Mouse (Mus musculus) brown adipose tissue, adult 24 weeks (tissue): ENCODE measurements around the gene Chrnb1. TPM values are rescaled to one million over a fixed set of nuclear protein-coding genes. Genes with fewer than 3 reads are reported as not detected.

Experiments
- H3K27ac ChIP-seq: fragments of 200-500 bp; replicated peaks from 2 replicates; pipeline ENCODE4 v1.5.1; 2012; ENCODE audit warnings: low read depth, mild to moderate bottlenecking, low read length
- H3K4me1 ChIP-seq: fragments of 200-500 bp; 2 replicates; pipeline ENCODE4 v1.6.1; 2012; ENCODE audit warnings: low read length, mixed read lengths; ENCODE audit not compliant: control insufficient read depth, insufficient read depth, insufficient read length
- H3K4me3 ChIP-seq: fragments of 200-500 bp; 2 replicates; pipeline ENCODE4 v1.5.1; 2012; ENCODE audit warnings: low read depth, mild to moderate bottlenecking, low read length, moderate library complexity; ENCODE audit not compliant: insufficient read depth
- polyA plus RNA-seq: library from polyadenylated mRNA; stranded (reverse); fragments of >200 nt; gene quantifications from 2 replicates; pipeline ENCODE4 v1.2.4, GENCODE M21; 2012; ENCODE audit not compliant: missing spikeins, insufficient read depth, insufficient read length

Chrnb1 gene
- polyA plus RNA-seq, 1 experiment = 1.7 TPM

DNA sequence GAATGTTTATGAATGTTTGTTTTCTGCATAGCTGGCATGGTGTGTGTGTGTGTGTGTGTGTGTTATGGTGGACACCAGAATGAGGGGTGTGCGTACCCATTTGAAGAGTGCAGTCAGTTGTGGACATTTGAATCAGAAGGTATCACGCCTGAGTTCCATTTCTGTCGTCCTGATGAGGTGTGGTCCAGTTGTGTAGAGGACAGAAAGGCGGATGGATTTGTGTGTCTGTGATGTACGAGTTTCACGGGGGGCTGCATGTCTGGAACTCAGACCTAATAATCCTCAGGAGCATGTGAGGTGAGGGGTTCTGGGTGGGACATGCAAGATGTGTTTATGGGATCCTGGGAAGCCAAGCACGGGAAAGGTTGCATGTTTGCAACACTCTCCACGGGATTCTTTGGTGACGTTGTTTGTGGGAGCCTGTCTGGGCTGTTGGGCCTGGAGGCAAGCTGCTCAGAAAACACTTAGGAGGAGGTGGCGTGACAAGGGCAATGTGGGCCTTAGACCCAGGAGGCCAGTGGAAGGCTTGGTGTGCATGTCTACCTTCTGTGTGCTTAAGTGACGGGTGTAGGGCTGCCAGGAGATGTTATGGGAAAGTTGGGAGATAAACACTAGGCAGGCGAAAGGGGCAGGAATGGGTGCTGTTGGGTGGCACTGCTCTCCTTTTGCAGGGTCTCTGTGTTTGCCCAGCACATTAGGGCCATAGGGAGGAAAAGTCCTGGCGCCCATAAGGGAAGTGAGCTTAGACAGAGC, 28.7 kb downstream of the Chrnb1 start:
- Histone ChIP-seq H3K4me1 (peaks cover 14% of the 10 kb centered on the region), H3K27ac (peak overlapping the region; percentile 77), H3K4me3 (peak overlapping the region; percentile 90)

- Histone ChIP-seq H3K27ac (peak overlapping the region; percentile 88), H3K4me1 (peaks cover 14% of the 10 kb centered on the region), H3K4me3 (peak overlapping the region; percentile 90)
Observed at GRCm38 (mm10) chr11:69766126-69766609, 29.6 kb downstream of the Chrnb1 start.

DNA sequence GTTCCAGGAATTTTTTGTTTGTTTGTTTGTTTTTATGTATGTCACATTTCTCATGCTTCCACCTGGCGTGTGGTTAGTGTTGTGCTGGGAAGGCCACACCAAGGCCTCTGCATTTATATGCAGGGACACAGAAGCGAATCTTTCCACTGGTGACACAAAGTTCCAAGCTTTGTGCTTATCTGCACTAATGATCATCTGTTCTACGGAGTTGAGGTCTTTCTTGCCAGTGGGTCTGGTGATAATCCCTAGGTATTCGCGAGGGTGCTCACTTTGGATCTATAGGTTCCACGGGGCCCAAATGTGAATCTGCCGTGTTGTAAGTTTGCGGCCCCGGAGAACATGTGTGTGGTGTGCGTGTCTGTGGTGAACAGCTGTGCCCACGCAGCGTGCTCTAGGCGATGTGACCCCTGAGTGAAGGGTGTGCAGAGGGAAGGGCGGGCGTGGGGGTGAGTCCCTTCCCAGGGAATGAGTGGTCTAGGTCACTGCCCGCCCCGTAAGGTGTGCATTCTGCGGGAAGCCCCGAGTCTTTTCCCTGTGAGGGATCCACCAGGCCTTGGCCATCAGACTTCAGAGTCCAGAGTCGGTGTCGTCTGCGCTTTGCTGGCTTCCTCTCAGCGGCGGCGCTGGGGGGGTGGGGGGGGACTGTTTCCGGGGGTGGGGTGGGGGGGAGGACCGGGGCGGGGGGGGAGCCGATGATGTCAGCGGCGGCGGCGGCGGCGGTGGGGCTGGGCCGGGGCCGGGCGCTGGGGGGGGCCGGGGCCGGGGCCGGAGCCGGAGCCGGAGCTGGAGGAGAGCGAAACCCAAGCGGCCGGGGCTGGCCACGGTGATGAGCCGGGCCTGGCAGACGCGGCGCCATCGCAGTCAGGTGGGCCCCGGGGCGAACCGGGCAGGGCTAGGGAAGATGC, 30.3 kb downstream of the Chrnb1 start, which contains the start of gene Zbtb4:
Gene Zbtb4 (plus strand): TSS at position 692 of the 905 bp plus-strand sequence.
- peak within 1 kb of the TSS; percentile 88 for H3K27ac ChIP-seq
- H3K4me1 ChIP-seq = peaks cover 14% of the 10 kb centered on the region
- H3K4me3 ChIP-seq = peak within 1 kb of the TSS; percentile 90

DNA sequence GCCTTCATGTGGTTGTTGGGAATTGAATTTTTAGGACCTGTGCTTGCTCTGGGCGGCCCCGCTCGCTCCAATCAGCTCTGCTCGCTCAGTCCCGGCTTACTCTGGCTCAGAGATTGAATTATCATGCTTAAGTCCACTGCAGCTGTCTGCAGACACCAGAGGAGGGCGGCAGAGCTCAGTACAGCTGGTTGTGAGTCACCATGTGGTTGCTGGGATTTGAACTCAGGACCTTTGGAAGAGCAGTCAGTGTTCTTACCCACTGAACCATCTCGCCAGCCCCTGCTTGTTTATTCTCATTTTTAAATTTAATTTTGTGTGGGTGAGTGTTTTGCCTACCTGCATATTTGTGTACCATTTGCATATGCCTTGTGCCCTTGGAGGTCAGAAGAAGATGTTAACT, 32.2 kb downstream of the Chrnb1 start:
- Histone ChIP-seq H3K4me3 (no peak overlapping the region), H3K27ac (no peak overlapping the region), H3K4me1 (peaks cover 14% of the 10 kb centered on the region)

- Histone ChIP-seq H3K27ac (no peak within 1 kb of the TSS), H3K4me1 (peaks cover 1% of the 10 kb centered on the region; the same call in 1 of the 2 replicates), H3K4me3 (no peak within 1 kb of the TSS)
Observed at GRCm38 (mm10) chr11:69761868-69762267, 33.9 kb downstream of the Chrnb1 start, which contains the start of gene Slc35g3. Gene Slc35g3 (minus strand): TSS chr11:69761968.

DNA sequence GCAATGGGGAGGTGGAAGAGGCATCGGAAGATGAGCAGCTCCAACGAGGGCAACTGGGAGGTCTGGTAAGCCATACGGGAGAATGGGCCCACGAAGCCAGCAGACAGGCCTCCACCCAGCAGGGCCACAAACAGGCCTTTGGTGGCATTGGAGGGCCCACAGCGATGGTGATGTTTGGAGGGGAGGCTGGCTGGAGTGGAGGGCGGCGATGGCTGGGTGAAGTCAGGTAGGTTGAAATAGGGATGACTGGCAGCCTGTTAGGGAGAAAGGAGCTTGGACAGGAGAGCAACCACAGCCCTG, 34.9 kb downstream of the Chrnb1 start:
- H3K4me1 ChIP-seq = 0 out of 2 replicates have a peak, but pooled peaks cover 3% of the 10 kb centered on the region
- no peak overlapping the region for H3K27ac ChIP-seq

GRCm38 (mm10) chr11:69760160-69760900, 35.4 kb downstream of the Chrnb1 start:
- 0 out of 2 replicates have a peak, but pooled peaks cover 3% of the 10 kb centered on the region for H3K4me1 ChIP-seq
- no peak overlapping the region for H3K4me3 ChIP-seq

More for the DNA sequence above, 34.9 kb downstream of the Chrnb1 start:
- no peak overlapping the region for H3K4me3 ChIP-seq

GRCm38 (mm10) chr11:69758971-69759721, 36.6 kb downstream of the Chrnb1 start:
- Histone ChIP-seq H3K27ac (peak overlapping the region; percentile 99), H3K4me1 (0 out of 2 replicates have a peak, but pooled peaks cover 3% of the 10 kb centered on the region), H3K4me3 (peak overlapping the region; percentile 70)

More at GRCm38 (mm10) chr11:69760160-69760900, 35.4 kb downstream of the Chrnb1 start:
- H3K27ac ChIP-seq = peak overlapping the region; percentile 1; the same call in 1 of the 2 replicates

- Histone ChIP-seq H3K4me3 (peak within 1 kb of the TSS; percentile 70), H3K4me1 (0 out of 2 replicates have a peak, but pooled peaks cover 3% of the 10 kb centered on the region), H3K27ac (peak within 1 kb of the TSS; percentile 99)
Observed at GRCm38 (mm10) chr11:69758478-69758970, 37.2 kb downstream of the Chrnb1 start, which contains the start of gene Polr2a. Gene Polr2a (minus strand): TSS chr11:69758637.

DNA sequence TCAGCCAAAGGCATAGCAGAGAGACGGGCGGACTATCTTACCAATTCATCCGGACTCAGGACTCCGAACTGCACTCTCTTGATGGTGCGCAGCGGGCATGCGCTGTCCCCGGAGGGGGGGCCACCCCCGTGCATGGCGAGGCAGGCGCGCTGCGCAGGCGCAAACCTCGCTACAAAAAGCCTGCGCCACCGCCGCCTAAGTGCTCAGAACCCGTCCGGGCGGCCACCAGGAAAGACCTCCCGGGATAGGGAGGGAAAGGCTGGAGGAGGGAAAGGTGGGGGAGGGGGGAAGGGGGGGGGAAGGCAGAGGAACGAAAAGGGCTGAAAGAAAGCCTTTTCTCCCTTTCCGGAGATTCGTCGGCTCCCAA, 37.7 kb downstream of the Chrnb1 start:
- Histone ChIP-seq H3K4me1 (0 out of 2 replicates have a peak, but pooled peaks cover 3% of the 10 kb centered on the region), H3K27ac (peak overlapping the region; percentile 86), H3K4me3 (peak overlapping the region; percentile 70)

DNA sequence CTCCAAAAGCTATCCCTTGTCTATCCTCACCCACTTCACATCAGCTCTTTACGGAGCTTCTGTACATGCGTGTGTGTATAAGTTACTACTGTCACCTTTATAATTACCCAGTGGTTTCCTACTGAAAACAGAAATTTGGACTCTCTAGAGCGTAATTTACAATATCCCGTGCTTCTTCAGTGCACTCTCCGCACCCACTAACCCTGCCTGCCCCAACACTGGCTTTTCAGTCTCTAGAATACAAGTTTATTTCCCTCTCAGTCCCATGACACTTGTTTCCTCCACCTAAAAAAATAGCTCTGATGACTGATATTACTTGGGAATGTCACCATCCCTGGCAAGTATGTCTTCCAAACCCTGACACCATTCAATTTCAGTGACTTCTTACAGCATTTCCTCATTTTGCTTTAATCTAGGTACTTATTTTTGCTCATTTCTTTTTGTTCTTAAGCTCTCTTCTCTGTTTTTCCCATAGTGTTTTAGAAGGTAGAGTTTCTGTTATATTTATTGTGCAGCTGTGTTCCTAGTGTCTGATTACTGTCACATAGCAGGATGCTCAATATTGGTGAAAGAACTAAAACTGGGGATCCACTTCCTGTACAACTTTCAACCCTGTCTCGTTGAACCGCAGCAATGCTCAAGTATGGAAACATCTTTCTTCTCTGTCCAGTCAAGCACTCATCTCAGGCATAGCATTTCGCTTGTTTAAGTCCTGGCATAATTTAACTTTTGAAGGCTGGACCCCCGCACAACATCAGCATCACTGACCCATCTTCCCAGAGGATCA, 38.2 kb downstream of the Chrnb1 start:
- H3K4me3 ChIP-seq = peak overlapping the region; percentile 70
- 0 out of 2 replicates have a peak, but pooled peaks cover 3% of the 10 kb centered on the region for H3K4me1 ChIP-seq
- H3K27ac ChIP-seq = 0 out of 2 replicates have a peak overlapping the region, but pooled peaks have one; percentile 44

- H3K4me1 ChIP-seq = 0 out of 2 replicates have a peak, but pooled peaks cover 3% of the 10 kb centered on the region
- no peak overlapping the region for H3K27ac ChIP-seq
- H3K4me3 ChIP-seq = no peak overlapping the region
Observed at GRCm38 (mm10) chr11:69754701-69755100, 41.0 kb downstream of the Chrnb1 start.

GRCm38 (mm10) chr11:69754233-69754632, 41.5 kb downstream of the Chrnb1 start:
- H3K27ac ChIP-seq = no peak overlapping the region
- 0 out of 2 replicates have a peak, but pooled peaks cover 3% of the 10 kb centered on the region for H3K4me1 ChIP-seq

More at GRCm38 (mm10) chr11:69754233-69754632, 41.5 kb downstream of the Chrnb1 start:
- no peak overlapping the region for H3K4me3 ChIP-seq
